Mouse (Mus musculus) heart, embryonic 12.5 days (tissue): ENCODE data around the gene Axin1. TPM values are rescaled to one million over a fixed set of nuclear protein-coding genes. Genes with fewer than 3 reads are reported as not detected.

Experiments used
- ATAC-seq: fragments of 200-750 bp; cut with Nextera tagmentation; 2 replicates; pipeline ENCODE4 v1.8.0; 2017; ENCODE audit warnings: moderate TSS enrichment, moderate library complexity; ENCODE audit not compliant: insufficient number of reproducible peaks, low FRiP score
- H3K27ac ChIP-seq: fragments of 300-500 bp; sonication (generic); 2 replicates; pipeline ENCODE4 v1.5.1; 2016; ENCODE audit warnings: mild to moderate bottlenecking, moderate library complexity; ENCODE audit not compliant: poor library complexity, severe bottlenecking
- H3K27me3 ChIP-seq: fragments of 300-500 bp; sonication (generic); replicated peaks from 2 replicates; pipeline ENCODE4 v1.6.1; 2016; ENCODE audit warnings: mild to moderate bottlenecking, moderate library complexity
- H3K36me3 ChIP-seq: fragments of 300-500 bp; sonication (generic); 2 replicates; pipeline ENCODE4 v1.6.1; 2016; ENCODE audit warnings: mild to moderate bottlenecking, moderate library complexity
- H3K4me1 ChIP-seq: fragments of 300-500 bp; sonication (generic); replicated peaks from 2 replicates; pipeline ENCODE4 v1.6.1; 2016; ENCODE audit warnings: mild to moderate bottlenecking
- H3K4me2 ChIP-seq: fragments of 300-500 bp; sonication (generic); 2 replicates; pipeline ENCODE4 v1.6.1; 2016; ENCODE audit warnings: mild to moderate bottlenecking, moderate library complexity
- H3K4me3 ChIP-seq: fragments of 300-500 bp; sonication (generic); 2 replicates; pipeline ENCODE4 v1.5.1; 2016; ENCODE audit warnings: mild to moderate bottlenecking
- H3K9ac ChIP-seq: fragments of 300-500 bp; sonication (generic); 2 replicates; pipeline ENCODE4 v1.6.1; 2016; ENCODE audit warnings: mild to moderate bottlenecking, moderate library complexity
- H3K9me3 ChIP-seq: fragments of 300-500 bp; sonication (generic); replicated peaks from 2 replicates; pipeline ENCODE4 v1.6.1; 2016; ENCODE audit warnings: mild to moderate bottlenecking, moderate library complexity
- WGBS: fragments of 180-500 bp; shearing (Covaris S2); methylation state at CpG from one replicate; pipeline ENCODE4 v1.1.7; 2016; 5-methylcytosine and 5-hydroxymethylcytosine counted together
- polyA plus RNA-seq: library from polyadenylated mRNA; unstranded; fragments of >200 nt; fragmentation: Nextera tagmentation; extraction: Ambion mirVana; gene quantifications from 2 replicates; pipeline ENCODE4 v1.2.1, GENCODE M21; 2016

Axin1 gene
- polyA plus RNA-seq, 1 experiment from 2014 or later = 11.7 TPM

DNA sequence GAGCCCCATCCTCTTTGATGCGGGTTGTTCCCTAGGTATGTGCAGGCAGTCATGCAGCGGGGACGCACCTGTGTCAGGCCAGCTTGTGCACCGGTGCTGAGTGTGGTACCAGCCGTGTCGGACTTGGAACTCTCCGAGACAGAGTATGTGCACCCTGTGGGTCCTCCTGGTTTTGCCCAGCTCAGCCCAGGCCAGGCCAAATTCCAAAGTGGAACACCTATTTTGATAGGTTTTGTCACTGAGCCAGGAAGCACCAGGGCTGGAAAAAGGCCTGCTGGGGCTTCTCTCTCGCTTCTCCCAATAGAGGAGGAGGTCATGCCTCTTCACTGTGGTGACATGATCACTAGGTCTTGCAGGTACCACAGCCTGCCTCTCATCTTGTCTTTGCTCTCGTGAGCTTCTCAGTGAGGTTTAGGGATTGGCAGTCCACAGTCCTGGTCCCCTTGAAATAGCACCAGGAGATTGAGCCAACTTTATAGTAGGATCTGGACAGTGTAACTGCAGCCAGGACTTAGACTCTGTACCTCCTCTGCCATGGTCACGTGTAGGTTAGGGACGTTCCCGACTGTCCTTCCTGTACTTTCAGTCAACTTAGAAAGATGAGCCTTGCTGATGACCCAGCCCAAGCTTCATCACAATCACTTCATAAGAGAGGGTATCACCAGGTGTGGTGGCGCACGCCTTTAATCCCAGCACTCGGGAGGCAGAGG lies 54.1 kb downstream of the Axin1 start:
- H3K27me3 ChIP-seq = no peaks in the 10 kb centered on the region
- no peak overlapping the region for H3K27ac ChIP-seq
- no peak for ATAC-seq
- H3K4me2 ChIP-seq = no peak overlapping the region
- no peak overlapping the region for H3K9ac ChIP-seq
- WGBS = 95% methylated on average over 15 of the region's 15 CpGs
- H3K36me3 ChIP-seq = peaks cover 94% of the 10 kb centered on the region
- H3K4me3 ChIP-seq = no peak overlapping the region
- H3K4me1 ChIP-seq = no peaks in the 10 kb centered on the region
- H3K9me3 ChIP-seq = no peaks in the 10 kb centered on the region

DNA sequence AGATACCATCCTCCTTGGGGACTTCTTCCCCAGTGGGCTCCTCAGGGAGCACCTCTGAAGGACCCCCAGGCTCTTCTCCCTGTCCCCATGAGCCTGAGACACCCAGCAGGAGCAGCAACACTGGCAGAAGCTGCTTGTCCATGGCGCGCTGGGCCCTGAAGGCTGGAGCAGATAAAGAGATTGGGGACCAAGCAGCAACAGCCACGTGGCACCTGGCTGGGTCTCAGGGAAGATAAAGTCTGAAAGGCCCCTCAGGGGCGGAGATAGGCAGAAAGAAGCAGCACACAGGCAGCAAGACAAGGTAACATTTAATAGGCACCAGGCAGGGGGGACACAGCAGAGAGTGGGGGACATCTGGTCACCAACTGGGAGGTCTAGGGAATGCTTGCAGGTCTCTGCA lies 60.4 kb downstream of the Axin1 start, which contains the start of gene Pdia2:
TSS of gene Pdia2 (minus strand) at position 196 of the 400 bp plus-strand sequence.
- Histone ChIP-seq H3K27me3 (peaks cover 51% of the 10 kb centered on the region), H3K9ac (no peak within 1 kb of the TSS), H3K36me3 (peaks cover 41% of the 10 kb centered on the region), H3K4me1 (peaks cover 15% of the 10 kb centered on the region), H3K9me3 (no peaks in the 10 kb centered on the region), H3K4me2 (0 out of 2 replicates have a peak within 1 kb of the TSS, but pooled peaks have one; percentile 5), H3K4me3 (no peak within 1 kb of the TSS), H3K27ac (no peak within 1 kb of the TSS)
- 56% methylated on average over 4 of the region's 4 CpGs for WGBS
- ATAC-seq = no peak

DNA sequence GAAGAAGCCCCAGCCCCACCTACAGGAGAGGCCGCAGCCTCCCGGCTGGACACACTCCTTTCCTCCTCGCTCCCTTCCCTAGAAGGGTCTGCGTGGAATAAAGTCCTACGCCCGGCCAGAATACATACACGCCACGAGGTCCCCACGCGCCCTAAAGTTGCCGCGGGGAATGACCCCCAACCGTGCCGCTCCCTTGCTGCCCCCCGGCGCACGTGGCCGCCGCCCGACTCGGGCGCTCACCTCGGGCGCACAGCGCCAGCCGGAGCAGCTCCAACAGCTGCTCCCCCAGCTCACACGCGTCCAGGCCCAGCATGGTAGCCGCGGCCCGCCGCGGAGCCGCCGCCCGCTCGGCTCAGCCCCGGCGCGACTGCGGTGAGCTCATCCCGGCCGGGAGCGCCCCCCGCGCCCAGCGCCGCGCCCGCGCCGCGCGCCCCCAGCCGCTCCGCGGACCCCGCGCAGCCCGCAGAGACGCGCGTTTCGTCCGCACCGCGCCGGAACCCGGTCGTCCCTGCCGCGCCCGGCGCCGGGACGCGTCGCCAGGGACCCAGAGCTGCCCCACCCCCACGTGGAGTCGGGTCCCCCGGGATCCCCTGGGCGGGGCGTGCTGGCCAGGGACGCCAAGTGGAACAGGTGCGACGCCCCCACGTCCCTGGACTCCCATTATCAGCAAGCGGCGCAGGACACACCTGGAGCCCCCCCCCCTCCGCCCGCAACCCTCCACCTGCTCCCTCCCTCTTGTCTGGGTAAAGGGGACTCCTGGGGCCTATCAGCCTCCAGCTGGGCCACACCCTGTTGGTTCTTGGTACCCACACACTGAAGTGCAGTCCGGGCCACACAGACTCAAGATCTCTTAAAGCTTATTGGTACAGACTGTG lies 62.6 kb downstream of the Axin1 start:
- peaks cover 15% of the 10 kb centered on the region for H3K4me1 ChIP-seq
- H3K9me3 ChIP-seq = no peaks in the 10 kb centered on the region
- H3K4me2 ChIP-seq = peak overlapping the region; percentile 86
- H3K9ac ChIP-seq = peak overlapping the region; percentile 58
- peaks cover 71% of the 10 kb centered on the region for H3K27me3 ChIP-seq
- peak; percentile 42; the same call in 1 of the 2 replicates for ATAC-seq
- peak overlapping the region; percentile 63 for H3K4me3 ChIP-seq
- WGBS = 3% methylated on average over 92 of the region's 92 CpGs
- peaks cover 20% of the 10 kb centered on the region for H3K36me3 ChIP-seq
- no peak overlapping the region for H3K27ac ChIP-seq

DNA sequence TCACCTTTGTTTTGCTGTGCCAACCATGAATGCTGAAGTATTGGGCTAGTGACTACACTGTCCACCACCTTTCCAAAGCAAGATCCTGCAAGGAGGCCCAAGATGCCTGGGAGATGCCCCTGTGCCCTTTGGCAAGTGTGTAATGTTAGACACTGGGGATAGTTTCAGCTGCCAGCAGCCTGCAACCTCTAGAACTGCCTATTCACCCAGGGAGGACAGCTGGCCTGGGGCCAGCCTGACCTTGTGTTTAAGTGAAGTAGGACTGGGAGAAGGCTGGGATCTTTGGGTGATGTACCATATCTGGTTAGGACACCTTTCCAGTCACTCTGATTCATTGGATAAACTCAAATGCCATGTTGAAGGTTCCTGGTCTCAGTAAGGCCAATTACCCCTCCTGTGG lies 63.5 kb downstream of the Axin1 start:
- Histone ChIP-seq H3K27ac (no peak overlapping the region), H3K4me1 (peaks cover 15% of the 10 kb centered on the region), H3K9ac (no peak overlapping the region), H3K36me3 (peaks cover 12% of the 10 kb centered on the region; the same call in 1 of the 2 replicates), H3K4me3 (no peak overlapping the region), H3K9me3 (no peaks in the 10 kb centered on the region), H3K27me3 (peaks cover 71% of the 10 kb centered on the region), H3K4me2 (0 out of 2 replicates have a peak overlapping the region, but pooled peaks have one; percentile 98)
- ATAC-seq = no peak

DNA sequence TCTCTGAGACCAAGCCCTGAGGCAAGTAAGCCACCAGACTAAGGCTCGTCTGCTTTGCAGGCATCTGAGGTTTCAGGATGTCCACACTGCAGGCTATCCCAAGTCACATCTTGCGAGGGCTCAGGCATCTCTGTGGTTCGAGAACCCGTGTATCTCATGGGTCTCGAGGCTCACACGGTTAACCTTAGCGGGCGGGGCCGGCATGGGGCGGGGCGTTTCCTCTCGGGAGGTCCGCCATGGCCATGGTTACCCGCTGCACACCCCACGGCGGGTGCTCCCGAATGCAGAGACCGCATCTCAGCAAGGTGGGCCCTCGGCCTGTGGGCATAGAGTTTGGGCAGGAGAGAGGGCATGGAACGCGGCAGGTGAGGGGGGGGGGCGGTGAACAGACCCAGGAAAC lies 64.2 kb downstream of the Axin1 start, which contains the start of gene Rgs11:
TSS of gene Rgs11 (plus strand) at position 215 of the 400 bp plus-strand sequence.
- no peak for ATAC-seq
- H3K9ac ChIP-seq = peak within 1 kb of the TSS; percentile 25

DNA sequence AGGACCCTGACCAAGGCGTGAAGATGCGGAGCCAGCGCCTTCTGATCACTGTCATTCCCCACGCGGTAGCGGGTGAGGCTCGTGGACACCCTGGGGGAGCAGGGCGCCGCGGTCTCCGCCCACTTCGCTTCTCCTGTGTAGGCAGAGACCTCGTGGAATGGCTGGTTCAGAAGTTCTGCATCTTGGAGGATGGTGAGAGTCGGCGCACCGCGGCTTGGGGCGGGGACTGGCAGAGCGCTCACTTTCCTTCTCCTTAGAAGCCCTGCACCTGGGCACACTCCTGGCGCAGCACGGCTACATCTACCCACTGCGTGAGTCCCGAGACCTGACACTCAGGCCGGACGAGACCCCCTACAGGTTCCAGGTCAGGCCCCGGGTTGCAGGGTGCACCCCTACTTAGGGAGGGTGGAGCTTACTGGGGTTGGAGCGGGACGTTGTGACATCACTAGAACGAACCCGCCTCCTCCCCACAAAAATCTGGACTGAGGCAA lies 64.9 kb downstream of the Axin1 start:
- Histone ChIP-seq H3K9ac (peak overlapping the region; percentile 25), H3K4me3 (peak overlapping the region; percentile 55), H3K36me3 (no peaks in the 10 kb centered on the region), H3K4me2 (peak overlapping the region; percentile 98), H3K27ac (no peak overlapping the region), H3K27me3 (peaks cover 79% of the 10 kb centered on the region), H3K4me1 (peaks cover 15% of the 10 kb centered on the region), H3K9me3 (no peaks in the 10 kb centered on the region)
- 2% methylated on average over 30 of the region's 30 CpGs for WGBS
- no peak for ATAC-seq

More for the DNA sequence above, 64.2 kb downstream of the Axin1 start, which contains the start of gene Rgs11:
- peaks cover 5% of the 10 kb centered on the region; the same call in 1 of the 2 replicates for H3K36me3 ChIP-seq
- H3K4me2 ChIP-seq = peak within 1 kb of the TSS; percentile 98
- no peak within 1 kb of the TSS for H3K27ac ChIP-seq
- H3K9me3 ChIP-seq = no peaks in the 10 kb centered on the region
- WGBS = 2% methylated on average over 22 of the region's 22 CpGs
- peaks cover 74% of the 10 kb centered on the region for H3K27me3 ChIP-seq
- H3K4me1 ChIP-seq = peaks cover 15% of the 10 kb centered on the region
- H3K4me3 ChIP-seq = peak within 1 kb of the TSS; percentile 55

DNA sequence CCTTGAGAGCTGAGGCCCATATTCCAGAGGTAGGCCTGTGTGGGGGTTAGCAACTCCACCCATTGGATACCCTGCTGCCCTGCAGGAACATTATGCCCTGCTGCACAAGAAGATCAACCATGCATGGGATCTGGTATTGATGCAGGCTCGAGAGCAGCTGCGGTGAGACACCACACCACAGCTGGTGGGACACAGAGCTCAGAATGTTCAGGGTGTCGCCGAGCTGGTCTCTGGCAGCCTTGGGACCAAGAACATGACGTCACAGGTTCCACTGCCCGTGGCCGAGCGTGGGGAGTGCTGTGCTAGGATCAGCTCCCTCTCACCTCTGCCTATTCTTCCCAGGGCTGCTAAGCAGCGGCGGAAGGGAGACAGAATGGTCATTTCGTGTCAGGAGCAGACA lies 66.3 kb downstream of the Axin1 start:
- H3K9ac ChIP-seq = no peak overlapping the region
- no peak for ATAC-seq
- H3K4me2 ChIP-seq = no peak overlapping the region
- no peaks in the 10 kb centered on the region for H3K36me3 ChIP-seq
- H3K4me3 ChIP-seq = no peak overlapping the region
- peaks cover 15% of the 10 kb centered on the region for H3K4me1 ChIP-seq
- peaks cover 65% of the 10 kb centered on the region for H3K27me3 ChIP-seq
- H3K27ac ChIP-seq = no peak overlapping the region
- no peaks in the 10 kb centered on the region for H3K9me3 ChIP-seq
- 33% methylated on average over 11 of the region's 11 CpGs for WGBS

DNA sequence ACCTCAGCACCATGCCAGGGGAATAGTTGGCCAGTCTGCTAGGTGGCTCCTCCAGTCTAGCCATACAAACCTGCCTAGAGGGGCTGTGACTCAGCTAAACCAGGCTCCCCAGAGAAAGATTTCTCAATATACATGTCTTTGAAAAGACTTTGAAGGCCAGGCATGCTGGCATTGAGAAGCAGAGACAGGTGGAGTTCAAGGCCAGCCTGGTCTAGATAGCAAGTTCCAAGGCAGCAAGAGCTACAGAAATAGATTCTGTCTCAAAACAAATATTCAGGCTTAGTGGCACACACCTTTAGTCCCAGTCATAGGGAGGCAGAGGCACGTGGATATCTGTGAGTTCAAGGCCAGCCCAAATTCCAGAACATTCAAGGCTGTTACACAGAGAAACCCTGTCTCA lies 67.9 kb downstream of the Axin1 start:
- H3K27me3 ChIP-seq = peaks cover 51% of the 10 kb centered on the region
- no peak for ATAC-seq
- no peak overlapping the region for H3K4me2 ChIP-seq
- 37% methylated on average over 1 of the region's 1 CpGs for WGBS
- H3K27ac ChIP-seq = no peak overlapping the region
- no peaks in the 10 kb centered on the region for H3K36me3 ChIP-seq
- no peak overlapping the region for H3K4me3 ChIP-seq
- no peak overlapping the region for H3K9ac ChIP-seq
- H3K4me1 ChIP-seq = peaks cover 7% of the 10 kb centered on the region
- no peaks in the 10 kb centered on the region for H3K9me3 ChIP-seq

DNA sequence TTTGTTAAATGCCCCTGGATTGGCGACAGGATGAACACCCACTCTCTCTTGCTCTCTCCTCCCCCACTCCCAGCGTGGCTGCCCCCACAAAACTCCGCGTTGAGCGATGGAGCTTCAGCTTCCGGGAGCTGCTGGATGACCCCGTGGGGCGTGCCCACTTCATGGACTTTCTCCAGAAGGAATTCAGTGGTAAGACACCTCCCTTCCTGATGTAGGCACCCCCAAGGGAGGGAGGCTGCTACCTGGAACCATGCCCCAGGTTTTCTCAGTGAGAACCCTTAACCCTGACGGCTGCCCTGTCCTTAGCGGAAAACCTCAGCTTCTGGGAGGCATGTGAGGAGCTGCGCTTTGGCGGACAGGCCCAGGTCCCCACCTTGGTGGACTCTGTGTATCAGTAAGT lies 69.2 kb downstream of the Axin1 start, which contains the start of gene Arhgdig:
TSS of gene Arhgdig (minus strand) at position 101 of the 400 bp plus-strand sequence.
- no peak within 1 kb of the TSS for H3K4me3 ChIP-seq
- peaks cover 2% of the 10 kb centered on the region for H3K4me1 ChIP-seq
- H3K9me3 ChIP-seq = no peaks in the 10 kb centered on the region
- 86% methylated on average over 12 of the region's 12 CpGs for WGBS
- peaks cover 38% of the 10 kb centered on the region for H3K27me3 ChIP-seq
- H3K4me2 ChIP-seq = no peak within 1 kb of the TSS
- ATAC-seq = no peak
- peaks cover 2% of the 10 kb centered on the region; the same call in 1 of the 2 replicates for H3K36me3 ChIP-seq
- no peak within 1 kb of the TSS for H3K9ac ChIP-seq
- H3K27ac ChIP-seq = no peak within 1 kb of the TSS

DNA sequence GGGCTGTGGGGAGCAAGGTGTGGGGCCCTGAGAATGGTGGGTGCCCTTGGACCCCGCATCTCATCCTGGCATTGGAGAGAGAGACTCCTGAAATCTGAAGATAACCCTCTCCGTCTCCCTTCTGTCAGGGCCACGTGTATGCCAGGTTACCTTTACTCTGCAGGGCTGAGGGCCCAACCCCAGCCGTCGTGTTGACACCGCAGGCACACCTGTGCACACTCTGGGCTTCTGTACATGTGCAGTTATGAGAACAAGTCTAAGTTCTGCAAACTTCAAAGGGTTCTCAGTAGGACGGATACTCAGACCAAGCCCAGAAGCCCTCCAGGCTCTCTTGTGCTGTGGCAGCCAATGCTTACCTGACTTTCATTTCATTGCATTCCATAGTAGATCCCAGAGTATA lies 73.8 kb downstream of the Axin1 start:
- H3K36me3 ChIP-seq = peaks cover 15% of the 10 kb centered on the region
- H3K27me3 ChIP-seq = peaks cover 7% of the 10 kb centered on the region
- no peaks in the 10 kb centered on the region for H3K9me3 ChIP-seq
- no peak overlapping the region for H3K27ac ChIP-seq
- H3K4me2 ChIP-seq = no peak overlapping the region
- 85% methylated on average over 7 of the region's 7 CpGs for WGBS
- no peak for ATAC-seq
- H3K4me3 ChIP-seq = no peak overlapping the region
- no peak overlapping the region for H3K9ac ChIP-seq
- no peaks in the 10 kb centered on the region for H3K4me1 ChIP-seq

DNA sequence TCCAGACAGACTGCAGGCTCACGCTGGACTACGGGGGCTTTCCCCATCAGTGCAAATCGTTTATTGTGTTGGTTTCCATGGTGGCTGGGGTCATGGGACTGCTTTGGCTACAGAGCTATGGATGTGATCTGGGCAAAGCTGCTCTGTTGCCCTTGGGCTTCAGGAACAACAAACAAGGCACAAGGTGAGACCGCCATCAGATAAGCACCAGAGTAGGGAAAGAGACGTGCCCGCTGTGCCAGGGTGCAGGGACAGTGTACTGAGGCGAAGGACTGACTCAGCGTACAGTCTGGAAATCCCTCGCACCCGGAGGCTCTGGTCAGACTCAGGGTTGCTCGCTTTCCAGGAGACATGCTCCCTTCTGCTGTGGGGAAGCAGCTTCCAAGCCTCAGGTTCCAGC lies 74.2 kb downstream of the Axin1 start:
- H3K9me3 ChIP-seq = no peaks in the 10 kb centered on the region
- H3K4me1 ChIP-seq = no peaks in the 10 kb centered on the region
- no peak overlapping the region for H3K4me3 ChIP-seq
- H3K27ac ChIP-seq = no peak overlapping the region
- peaks cover 5% of the 10 kb centered on the region for H3K27me3 ChIP-seq
- 85% methylated on average over 11 of the region's 11 CpGs for WGBS
- peaks cover 15% of the 10 kb centered on the region for H3K36me3 ChIP-seq
- H3K4me2 ChIP-seq = no peak overlapping the region
- no peak overlapping the region for H3K9ac ChIP-seq
- ATAC-seq = no peak
